Mouse (Mus musculus): ENCODE data around the gene Fcnb. TPM values are rescaled to one million over a fixed set of nuclear protein-coding genes. Genes with fewer than 3 reads are reported as not detected.
A peak's percentile ranks its signal among the peaks of the same experiment; 100 is the strongest.

The Fcnb gene
- polyA plus RNA-seq, 1 experiment = 132 TPM

DNA sequence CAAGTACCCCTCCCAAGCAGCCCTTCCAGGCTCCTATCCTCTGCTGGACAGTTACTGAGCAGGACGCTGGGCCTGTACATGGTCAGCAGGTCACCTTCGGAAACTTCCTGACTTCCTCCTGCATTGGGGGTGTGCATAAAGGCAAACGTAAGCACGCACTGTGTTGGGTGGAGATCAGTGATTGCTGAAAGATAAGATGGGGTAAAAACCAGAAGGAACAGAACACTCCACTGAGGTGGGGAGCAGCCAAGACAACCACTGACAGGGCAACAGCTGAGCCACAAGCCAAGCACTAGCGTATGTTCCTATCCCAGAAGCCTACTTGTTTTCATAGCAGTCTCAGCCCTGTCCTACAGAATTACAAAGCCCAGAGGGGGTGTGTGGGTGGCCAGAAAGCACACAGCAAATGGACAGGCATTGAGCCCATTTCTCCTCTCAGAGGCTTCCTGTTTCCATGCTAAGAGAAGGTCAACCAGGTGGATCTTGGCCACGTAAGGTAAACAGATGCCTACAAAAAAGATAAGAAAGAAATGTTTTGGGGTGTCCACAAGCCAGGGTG lies 12.1 kb upstream of the Fcnb start:
- no peak for TF ChIP-seq CTCF (IDR thresholded peaks at IDR 0.05; ENCODE audit: control insufficient read depth, insufficient read depth, low read length)
- no peak for TF ChIP-seq POLR2A (IDR thresholded peaks at IDR 0.05; ENCODE audit: borderline replicate concordance, control insufficient read depth, low read depth, low read length)
- H3K27ac ChIP-seq (ENCODE audit: control insufficient read depth, insufficient read depth, low read depth, low read length, poor library complexity) = peak overlapping the region; percentile 78
- peak overlapping the region; percentile 56 for H3K4me3 ChIP-seq (replicated peaks; ENCODE audit: control insufficient read depth, low read depth, low read length)
- H3K4me1 ChIP-seq (ENCODE audit: control insufficient read depth, insufficient read depth, low read length) = peaks cover 13% of the 10 kb centered on the region
- 26% methylated on average over 6 of the region's 6 CpGs for WGBS

DNA sequence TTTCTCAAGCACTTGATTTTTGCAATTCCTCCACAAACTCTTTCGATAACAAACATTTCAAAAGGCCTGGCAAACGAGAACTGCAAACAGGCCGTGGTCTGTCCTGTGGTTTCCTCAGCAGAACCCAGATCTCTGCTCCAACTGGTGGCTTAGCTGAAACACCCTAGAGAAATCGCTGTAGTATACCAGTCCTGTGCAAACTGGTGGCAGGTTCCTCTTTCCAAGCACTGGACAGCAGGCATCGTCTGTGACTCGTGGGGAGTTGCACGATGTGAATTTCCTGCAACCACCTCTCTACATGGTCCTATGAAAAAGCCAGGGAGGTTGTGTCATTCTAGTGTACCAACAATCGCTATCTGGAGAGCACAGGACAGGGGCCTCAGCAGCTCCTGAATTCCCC lies 7.4 kb upstream of the Fcnb start:
- H3K4me3 ChIP-seq (replicated peaks; ENCODE audit: control insufficient read depth, low read depth, low read length) = no peak overlapping the region
- 5% methylated on average over 8 of the region's 8 CpGs for WGBS
- TF ChIP-seq CTCF (IDR thresholded peaks at IDR 0.05; ENCODE audit: control insufficient read depth, insufficient read depth, low read length) (no peak), POLR2A (IDR thresholded peaks at IDR 0.05; ENCODE audit: borderline replicate concordance, control insufficient read depth, low read depth, low read length) (no peak)
- H3K4me1 ChIP-seq (ENCODE audit: control insufficient read depth, insufficient read depth, low read length) = peaks cover 14% of the 10 kb centered on the region
- H3K27ac ChIP-seq (ENCODE audit: control insufficient read depth, insufficient read depth, low read depth, low read length, poor library complexity) = peak overlapping the region; percentile 96

DNA sequence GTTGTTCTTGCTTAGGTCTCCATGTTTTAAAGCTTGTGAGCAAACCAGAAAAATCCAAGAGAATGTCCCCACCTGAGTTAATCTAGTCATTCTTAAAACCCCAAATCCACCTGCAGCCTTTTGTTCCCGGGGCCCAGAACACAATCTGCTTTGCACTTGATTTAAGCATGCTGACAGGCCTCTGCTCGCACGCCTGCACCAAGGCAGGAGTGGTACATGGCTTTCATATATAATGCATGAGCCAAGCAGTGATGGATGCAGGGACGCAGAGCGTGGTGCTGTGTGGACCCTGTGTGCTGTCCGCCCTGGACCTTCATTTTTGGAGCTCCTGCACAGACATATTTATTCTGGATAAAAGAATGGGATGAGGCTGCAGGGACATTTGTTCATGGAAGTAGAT lies 6.4 kb upstream of the Fcnb start:
- Histone ChIP-seq H3K4me1 (ENCODE audit: control insufficient read depth, insufficient read depth, low read length) (peaks cover 13% of the 10 kb centered on the region), H3K27ac (ENCODE audit: control insufficient read depth, insufficient read depth, low read depth, low read length, poor library complexity) (peak overlapping the region; percentile 69), H3K4me3 (replicated peaks; ENCODE audit: control insufficient read depth, low read depth, low read length) (no peak overlapping the region)
- 78% methylated on average over 6 of the region's 6 CpGs for WGBS
- TF ChIP-seq POLR2A (IDR thresholded peaks at IDR 0.05; ENCODE audit: borderline replicate concordance, control insufficient read depth, low read depth, low read length) (no peak), CTCF (IDR thresholded peaks at IDR 0.05; ENCODE audit: control insufficient read depth, insufficient read depth, low read length) (no peak)

DNA sequence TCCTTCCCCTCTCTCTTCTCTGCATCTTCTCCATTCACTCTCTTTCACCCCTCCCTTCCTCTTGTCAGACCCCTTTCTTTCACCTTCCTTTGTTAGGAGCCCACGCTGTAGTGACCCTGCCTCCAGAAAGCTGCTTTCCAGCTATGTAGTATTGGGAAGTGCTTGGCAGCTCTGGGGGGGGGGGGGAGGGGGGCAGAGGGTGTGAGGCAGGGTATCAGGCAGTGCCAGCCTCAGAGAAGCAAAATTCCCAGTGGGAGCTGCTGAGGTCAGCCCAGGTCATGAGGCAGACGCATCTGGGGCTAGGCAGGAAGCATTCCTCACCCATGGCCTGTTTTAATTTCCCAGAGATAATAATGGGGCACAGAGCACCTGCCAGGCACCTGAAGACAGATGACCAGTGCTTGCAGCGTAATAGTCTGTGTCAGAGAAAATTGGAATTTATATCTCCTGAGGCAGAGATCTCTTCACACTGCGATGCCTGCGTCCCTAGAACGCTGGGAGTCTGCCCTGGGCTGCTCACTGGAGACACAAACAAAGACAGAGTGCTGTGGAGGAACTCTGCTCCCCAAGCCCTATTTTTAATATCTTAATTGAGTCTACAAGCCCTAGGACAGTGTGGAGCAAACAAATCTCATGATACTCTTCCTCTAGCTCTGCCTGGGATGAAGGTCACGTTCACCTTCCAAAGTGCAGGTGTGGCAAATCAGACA lies 5.8 kb upstream of the Fcnb start:
- Histone ChIP-seq H3K4me3 (replicated peaks; ENCODE audit: control insufficient read depth, low read depth, low read length) (no peak overlapping the region), H3K4me1 (ENCODE audit: control insufficient read depth, insufficient read depth, low read length) (peaks cover 13% of the 10 kb centered on the region), H3K27ac (ENCODE audit: control insufficient read depth, insufficient read depth, low read depth, low read length, poor library complexity) (peak overlapping the region; percentile 69)
- TF ChIP-seq POLR2A (IDR thresholded peaks at IDR 0.05; ENCODE audit: borderline replicate concordance, control insufficient read depth, low read depth, low read length) (no peak), CTCF (IDR thresholded peaks at IDR 0.05; ENCODE audit: control insufficient read depth, insufficient read depth, low read length) (no peak)
- WGBS = 74% methylated on average over 7 of the region's 7 CpGs

DNA sequence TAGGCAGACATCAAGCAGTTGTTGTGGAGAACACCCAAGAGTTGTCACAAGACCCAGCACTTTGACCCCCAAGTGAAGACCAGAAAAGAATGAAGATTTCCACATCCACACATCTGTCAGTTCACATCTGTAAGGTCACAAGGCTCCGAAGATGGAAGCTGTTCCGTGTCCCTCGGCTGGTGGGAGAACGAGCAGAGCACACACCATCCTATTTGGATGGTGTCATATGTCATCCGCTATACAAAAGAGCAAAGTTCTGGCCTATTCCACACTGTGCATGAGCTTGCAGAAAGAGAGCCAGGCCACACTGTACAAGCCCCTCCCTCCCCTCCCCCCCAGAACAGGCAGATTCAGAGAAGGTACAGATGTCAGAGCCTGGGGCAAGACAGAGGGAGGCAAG lies 4.4 kb upstream of the Fcnb start:
- no peak overlapping the region for H3K27ac ChIP-seq (ENCODE audit: control insufficient read depth, insufficient read depth, low read depth, low read length, poor library complexity)
- no peak overlapping the region for H3K4me3 ChIP-seq (replicated peaks; ENCODE audit: control insufficient read depth, low read depth, low read length)
- 79% methylated on average over 5 of the region's 5 CpGs for WGBS
- TF ChIP-seq POLR2A (IDR thresholded peaks at IDR 0.05; ENCODE audit: borderline replicate concordance, control insufficient read depth, low read depth, low read length) (no peak), CTCF (IDR thresholded peaks at IDR 0.05; ENCODE audit: control insufficient read depth, insufficient read depth, low read length) (no peak)
- peaks cover 15% of the 10 kb centered on the region for H3K4me1 ChIP-seq (ENCODE audit: control insufficient read depth, insufficient read depth, low read length)

DNA sequence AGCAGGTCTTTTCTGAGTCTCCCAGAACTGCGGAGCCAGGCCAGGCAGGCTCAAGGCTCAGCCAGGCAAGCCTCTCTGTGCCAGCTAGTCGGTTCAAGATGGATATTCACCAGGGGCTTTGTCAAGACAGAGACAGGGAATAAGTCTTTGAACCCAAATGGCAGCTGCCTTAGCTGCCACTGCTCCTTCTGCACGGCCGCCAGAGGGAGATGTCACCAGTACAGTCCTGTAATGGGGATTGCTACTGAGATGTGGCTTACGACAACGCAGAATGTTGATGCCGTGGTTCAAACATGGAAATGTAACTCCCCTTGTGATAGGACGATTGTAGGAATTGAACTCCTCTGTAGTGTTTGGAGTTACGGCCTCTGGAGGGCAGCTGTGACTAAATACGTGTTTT lies 1.4 kb upstream of the Fcnb start:
- Histone ChIP-seq H3K27ac (ENCODE audit: control insufficient read depth, insufficient read depth, low read depth, low read length, poor library complexity) (no peak overlapping the region), H3K4me3 (replicated peaks; ENCODE audit: control insufficient read depth, low read depth, low read length) (no peak overlapping the region), H3K4me1 (ENCODE audit: control insufficient read depth, insufficient read depth, low read length) (peaks cover 11% of the 10 kb centered on the region)
- TF ChIP-seq CTCF (IDR thresholded peaks at IDR 0.05; ENCODE audit: control insufficient read depth, insufficient read depth, low read length) (no peak), POLR2A (IDR thresholded peaks at IDR 0.05; ENCODE audit: borderline replicate concordance, control insufficient read depth, low read depth, low read length) (no peak)
- 79% methylated on average over 10 of the region's 10 CpGs for WGBS

DNA sequence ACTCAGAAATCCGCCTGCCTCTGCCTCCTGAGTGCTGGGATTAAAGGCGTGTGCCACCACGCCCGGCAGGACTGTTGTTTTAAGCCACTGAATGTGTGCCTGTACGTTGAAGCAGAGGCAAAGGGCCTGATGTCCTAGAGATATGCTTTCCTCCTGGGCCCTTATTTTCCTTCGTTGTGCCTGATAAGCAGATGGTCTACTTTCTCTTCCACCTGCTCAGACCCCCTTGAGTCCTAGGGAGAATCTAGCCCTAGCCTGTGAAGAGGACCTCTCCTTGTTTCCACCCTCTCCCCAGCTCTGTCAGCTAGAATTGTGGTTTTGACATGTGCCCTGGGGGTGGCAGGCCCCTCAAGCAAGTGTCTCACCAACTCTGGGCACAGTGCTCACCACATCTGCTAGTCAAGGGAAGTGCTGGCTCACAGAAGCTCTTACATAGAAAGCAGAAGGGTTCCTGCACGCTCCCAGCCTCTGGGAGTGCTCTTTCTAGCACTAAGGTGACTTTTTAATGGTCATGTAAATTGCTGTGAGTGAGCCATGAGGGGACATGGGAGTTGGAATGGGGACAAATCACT lies 9.0 kb downstream of the Fcnb start:
- Histone ChIP-seq H3K4me1 (ENCODE audit: control insufficient read depth, insufficient read depth, low read length) (no peaks in the 10 kb centered on the region; the same call in none of the 2 replicates), H3K27ac (ENCODE audit: control insufficient read depth, insufficient read depth, low read depth, low read length, poor library complexity) (peak overlapping the region; percentile 9), H3K4me3 (replicated peaks; ENCODE audit: control insufficient read depth, low read depth, low read length) (no peak overlapping the region)
- WGBS = 40% methylated on average over 7 of the region's 7 CpGs
- TF ChIP-seq POLR2A (IDR thresholded peaks at IDR 0.05; ENCODE audit: borderline replicate concordance, control insufficient read depth, low read depth, low read length) (no peak), CTCF (IDR thresholded peaks at IDR 0.05; ENCODE audit: control insufficient read depth, insufficient read depth, low read length) (no peak)

DNA sequence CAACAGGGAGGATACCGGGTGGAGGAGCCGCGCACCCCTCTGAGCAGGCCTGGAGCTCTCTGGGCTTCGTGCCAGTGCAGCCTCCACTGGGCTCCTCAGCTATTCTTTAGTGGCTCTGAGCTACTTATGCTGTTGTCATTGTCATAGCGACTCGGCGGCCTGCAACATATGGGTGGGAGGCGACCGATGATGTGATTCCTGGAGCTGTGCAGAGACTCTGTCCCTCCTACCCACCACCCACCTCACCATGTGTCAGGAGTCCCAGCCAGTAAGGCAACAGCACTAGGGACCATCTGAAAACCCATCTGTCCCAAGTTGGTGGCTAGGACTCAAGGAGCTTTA lies 16.2 kb downstream of the Fcnb start:
- peak overlapping the region; percentile 74 for H3K27ac ChIP-seq (ENCODE audit: control insufficient read depth, insufficient read depth, low read depth, low read length, poor library complexity)
- H3K4me3 ChIP-seq (replicated peaks; ENCODE audit: control insufficient read depth, low read depth, low read length) = no peak overlapping the region
- TF ChIP-seq POLR2A (IDR thresholded peaks at IDR 0.05; ENCODE audit: borderline replicate concordance, control insufficient read depth, low read depth, low read length) (no peak), CTCF (IDR thresholded peaks at IDR 0.05; ENCODE audit: control insufficient read depth, insufficient read depth, low read length) (no peak)
- 62% methylated on average over 9 of the region's 9 CpGs for WGBS
- H3K4me1 ChIP-seq (ENCODE audit: control insufficient read depth, insufficient read depth, low read length) = peaks cover 4% of the 10 kb centered on the region; the same call in 1 of the 2 replicates

All from bone marrow, adult 2 months (tissue).